Mouse (Mus musculus) thymus, adult 2 months (tissue): ENCODE results near the gene Sfxn3.

ENCODE experiments used
- CTCF ChIP-seq: fragments of 200-500 bp; IDR thresholded peaks from 2 replicates; pipeline ENCODE4 v1.5.1; 2012; ENCODE audit warnings: mild to moderate bottlenecking, control low read depth, low read length, moderate library complexity, borderline replicate concordance; ENCODE audit not compliant: control insufficient read depth, poor library complexity, insufficient read depth; ENCODE audit errors: extremely low read depth
- POLR2A ChIP-seq: fragments of 200-500 bp; IDR thresholded peaks from 2 replicates; pipeline ENCODE4 v1.6.1; 2012; ENCODE audit warnings: mild to moderate bottlenecking, low read length, control low read depth, moderate library complexity; ENCODE audit not compliant: control insufficient read depth, poor library complexity, insufficient read depth; ENCODE audit errors: extremely low read depth

DNA sequence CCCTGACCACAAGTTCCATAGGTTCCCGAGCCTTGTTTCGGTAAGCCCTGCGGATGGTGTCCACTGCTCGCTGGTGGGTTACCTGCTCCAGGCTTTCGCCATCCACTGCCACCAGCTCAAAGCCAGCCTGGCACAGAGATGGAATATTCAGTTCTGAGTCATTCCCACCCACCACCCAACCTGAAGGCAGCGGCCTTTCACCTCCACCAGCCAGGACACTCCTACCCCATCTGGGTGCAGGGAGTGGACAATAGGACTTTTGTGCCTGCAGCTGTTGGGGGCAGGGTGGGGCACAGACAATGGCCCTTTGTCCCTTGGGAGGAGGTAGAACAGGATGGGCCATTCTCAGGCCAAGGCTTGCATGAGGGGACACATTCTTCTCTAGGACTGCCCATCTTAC is 19.5 kb upstream of the Sfxn3 start:
- TF ChIP-seq CTCF (no peak), POLR2A (no peak)
